Mouse (Mus musculus): ENCODE measurements at regions not wholly inside any gene's neighbourhood (a gene's known extent, or its start where the extent isn't known, plus 50 kb on each side); places are given as distances from the start of the nearest gene placed in this dataset.
"Not testable (repeated sequence)": the region's sequence is repeated elsewhere in the genome, so short reads cannot be mapped to it uniquely, and the experiment has no call there.

- H3K4me2 ChIP-seq (replicated peaks; ENCODE audit: low read depth, low read length), result no peak overlapping the region
- no peak overlapping the region for H3K4me3 ChIP-seq (ENCODE audit: low read depth, low read length)
- no peaks in the 10 kb centered on the region for H3K9me3 ChIP-seq (ENCODE audit: control insufficient read depth, low read depth, low read length)
- no peak for ATAC-seq (ENCODE audit: insufficient number of reproducible peaks, insufficient read depth, low FRiP score, low read depth)
- no peaks in the 10 kb centered on the region for H3K4me1 ChIP-seq (ENCODE audit: control insufficient read depth, insufficient read depth, low read length)
- no peaks in the 10 kb centered on the region for H3K27me3 ChIP-seq (ENCODE audit: control insufficient read depth, insufficient read depth, low read length)
- no peaks in the 10 kb centered on the region for H3K36me3 ChIP-seq (ENCODE audit: control insufficient read depth, insufficient read depth, low read length)
- H3K27ac ChIP-seq (ENCODE audit: low read length), result no peak overlapping the region
- no peak overlapping the region for H3K9ac ChIP-seq (replicated peaks; ENCODE audit: low read depth, low read length)
- 89% methylated on average over 2 of the region's 2 CpGs for WGBS
Observed at GRCm38 (mm10) chr8:102064137-102064536, 721.3 kb downstream of the Cdh11 start.

DNA sequence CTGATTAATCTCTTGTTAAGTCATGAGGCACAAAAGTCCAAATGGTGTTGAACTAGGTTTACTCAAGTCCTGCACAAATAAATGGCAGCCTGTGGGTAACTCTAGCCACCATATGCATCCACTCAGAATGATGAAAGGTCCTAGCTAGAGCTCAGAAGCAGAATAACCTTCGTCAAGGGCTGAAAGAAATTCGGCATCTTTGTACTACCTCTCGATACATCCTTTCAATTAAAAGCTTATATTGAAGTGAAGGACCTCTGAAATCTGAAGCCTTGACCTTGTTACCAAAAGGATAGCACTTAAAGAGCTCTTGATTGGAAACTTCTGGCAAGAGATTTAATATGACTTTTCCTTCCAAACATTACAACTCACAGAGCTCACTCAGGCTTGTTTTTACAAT is 732.0 kb downstream of the Cdh11 start:
- no peaks in the 10 kb centered on the region for H3K27me3 ChIP-seq (ENCODE audit: control insufficient read depth, insufficient read depth, low read length)
- no peak overlapping the region for H3K9ac ChIP-seq (replicated peaks; ENCODE audit: low read depth, low read length)
- no peaks in the 10 kb centered on the region for H3K4me1 ChIP-seq (ENCODE audit: control insufficient read depth, insufficient read depth, low read length)
- no peak overlapping the region for H3K27ac ChIP-seq (ENCODE audit: low read length)
- H3K36me3 ChIP-seq (ENCODE audit: control insufficient read depth, insufficient read depth, low read length), result no peaks in the 10 kb centered on the region
- no peak for ATAC-seq (ENCODE audit: insufficient number of reproducible peaks, insufficient read depth, low FRiP score, low read depth)
- no peak overlapping the region for H3K4me2 ChIP-seq (replicated peaks; ENCODE audit: low read depth, low read length)
- H3K4me3 ChIP-seq (ENCODE audit: low read depth, low read length), result no peak overlapping the region
- no peaks in the 10 kb centered on the region for H3K9me3 ChIP-seq (ENCODE audit: control insufficient read depth, low read depth, low read length)
- WGBS, result 54% methylated on average over 3 of the region's 3 CpGs

DNA sequence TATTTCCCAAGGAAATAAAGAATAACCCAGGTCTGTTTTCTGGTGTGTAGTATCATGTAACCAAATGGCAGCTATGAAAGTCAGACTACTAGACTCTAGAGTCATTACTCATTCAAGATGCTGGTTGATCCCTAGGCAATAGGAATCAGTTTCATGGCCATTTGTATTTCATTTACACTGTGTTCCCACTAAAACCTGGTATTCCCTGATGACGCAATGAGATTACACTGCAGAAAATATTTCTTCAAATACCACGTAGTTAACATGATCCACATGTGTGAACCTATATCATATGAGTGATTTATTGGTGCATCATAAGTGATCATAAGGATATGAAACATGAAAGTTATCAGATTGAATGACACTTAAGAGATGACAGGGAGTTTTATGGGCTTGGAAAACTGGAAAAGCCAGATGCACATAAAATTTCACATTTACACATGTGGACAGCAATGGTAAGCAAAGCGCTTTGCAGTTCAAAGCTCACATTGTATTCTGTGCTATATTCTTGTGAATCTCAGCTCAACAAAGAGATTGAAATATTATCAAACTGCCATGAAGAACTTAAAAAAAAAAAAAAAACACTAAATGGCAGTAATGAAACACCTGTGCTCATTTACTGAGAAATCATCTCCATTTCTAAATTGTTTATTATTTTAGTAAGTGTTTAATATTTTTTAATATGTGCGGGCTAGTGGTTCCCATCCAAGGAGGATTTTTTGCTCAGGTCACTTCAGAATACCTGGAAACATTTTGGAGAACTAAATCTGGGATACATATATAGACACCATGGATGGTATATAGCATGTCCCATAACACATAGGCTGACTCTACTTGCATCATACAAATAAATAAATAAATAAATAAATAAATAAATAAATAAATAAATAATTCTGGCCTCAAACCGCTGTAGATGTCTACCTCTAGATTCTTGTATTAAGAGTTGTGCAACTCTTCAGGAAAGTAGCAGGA is 758.2 kb downstream of the Cdh11 start:
- WGBS, result 85% methylated on average over 5 of the region's 5 CpGs
- Histone ChIP-seq H3K4me3 (ENCODE audit: low read depth, low read length) (no peak overlapping the region), H3K9me3 (ENCODE audit: control insufficient read depth, low read depth, low read length) (no peaks in the 10 kb centered on the region), H3K4me2 (replicated peaks; ENCODE audit: low read depth, low read length) (no peak overlapping the region), H3K27me3 (ENCODE audit: control insufficient read depth, insufficient read depth, low read length) (no peaks in the 10 kb centered on the region), H3K27ac (ENCODE audit: low read length) (no peak overlapping the region), H3K9ac (replicated peaks; ENCODE audit: low read depth, low read length) (no peak overlapping the region), H3K4me1 (ENCODE audit: control insufficient read depth, insufficient read depth, low read length) (no peaks in the 10 kb centered on the region), H3K36me3 (ENCODE audit: control insufficient read depth, insufficient read depth, low read length) (no peaks in the 10 kb centered on the region)
- no peak for ATAC-seq (ENCODE audit: insufficient number of reproducible peaks, insufficient read depth, low FRiP score, low read depth)

GRCm38 (mm10) chr8:102024472-102024871 is 761.0 kb downstream of the Cdh11 start:
- Histone ChIP-seq H3K9me3 (ENCODE audit: control insufficient read depth, low read depth, low read length) (no peaks in the 10 kb centered on the region), H3K36me3 (ENCODE audit: control insufficient read depth, insufficient read depth, low read length) (no peaks in the 10 kb centered on the region), H3K27me3 (ENCODE audit: control insufficient read depth, insufficient read depth, low read length) (no peaks in the 10 kb centered on the region), H3K4me3 (ENCODE audit: low read depth, low read length) (no peak overlapping the region), H3K4me2 (replicated peaks; ENCODE audit: low read depth, low read length) (no peak overlapping the region), H3K27ac (ENCODE audit: low read length) (no peak overlapping the region), H3K9ac (replicated peaks; ENCODE audit: low read depth, low read length) (no peak overlapping the region), H3K4me1 (ENCODE audit: control insufficient read depth, insufficient read depth, low read length) (no peaks in the 10 kb centered on the region)
- WGBS, result 79% methylated on average over 1 of the region's 1 CpGs
- ATAC-seq (ENCODE audit: insufficient number of reproducible peaks, insufficient read depth, low FRiP score, low read depth), result no peak

DNA sequence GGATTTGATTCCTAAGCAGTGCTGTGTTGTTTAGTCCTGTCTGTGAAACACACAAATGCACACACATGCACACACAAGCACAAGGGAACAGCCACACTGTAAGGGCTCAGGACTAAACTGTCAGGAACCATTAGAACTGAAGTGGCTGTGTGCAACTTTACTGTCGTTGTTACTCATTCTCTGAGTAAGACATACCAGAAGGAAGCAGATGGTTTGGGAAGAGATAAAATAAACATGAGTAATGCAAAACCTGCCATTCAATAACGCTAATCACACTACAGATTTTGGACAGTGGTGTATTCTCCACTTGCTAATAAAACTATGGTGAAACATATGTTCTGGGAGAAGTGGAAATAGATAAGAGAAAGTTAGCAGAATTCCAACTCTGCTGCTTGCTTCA is 767.7 kb downstream of the Cdh11 start:
- Histone ChIP-seq H3K4me2 (replicated peaks; ENCODE audit: low read depth, low read length) (no peak overlapping the region), H3K36me3 (ENCODE audit: control insufficient read depth, insufficient read depth, low read length) (no peaks in the 10 kb centered on the region), H3K4me1 (ENCODE audit: control insufficient read depth, insufficient read depth, low read length) (no peaks in the 10 kb centered on the region), H3K4me3 (ENCODE audit: low read depth, low read length) (no peak overlapping the region), H3K9me3 (ENCODE audit: control insufficient read depth, low read depth, low read length) (no peaks in the 10 kb centered on the region), H3K9ac (replicated peaks; ENCODE audit: low read depth, low read length) (no peak overlapping the region), H3K27ac (ENCODE audit: low read length) (no peak overlapping the region), H3K27me3 (ENCODE audit: control insufficient read depth, insufficient read depth, low read length) (no peaks in the 10 kb centered on the region)
- 40% methylated on average over 2 of the region's 2 CpGs for WGBS
- ATAC-seq (ENCODE audit: insufficient number of reproducible peaks, insufficient read depth, low FRiP score, low read depth), result no peak

DNA sequence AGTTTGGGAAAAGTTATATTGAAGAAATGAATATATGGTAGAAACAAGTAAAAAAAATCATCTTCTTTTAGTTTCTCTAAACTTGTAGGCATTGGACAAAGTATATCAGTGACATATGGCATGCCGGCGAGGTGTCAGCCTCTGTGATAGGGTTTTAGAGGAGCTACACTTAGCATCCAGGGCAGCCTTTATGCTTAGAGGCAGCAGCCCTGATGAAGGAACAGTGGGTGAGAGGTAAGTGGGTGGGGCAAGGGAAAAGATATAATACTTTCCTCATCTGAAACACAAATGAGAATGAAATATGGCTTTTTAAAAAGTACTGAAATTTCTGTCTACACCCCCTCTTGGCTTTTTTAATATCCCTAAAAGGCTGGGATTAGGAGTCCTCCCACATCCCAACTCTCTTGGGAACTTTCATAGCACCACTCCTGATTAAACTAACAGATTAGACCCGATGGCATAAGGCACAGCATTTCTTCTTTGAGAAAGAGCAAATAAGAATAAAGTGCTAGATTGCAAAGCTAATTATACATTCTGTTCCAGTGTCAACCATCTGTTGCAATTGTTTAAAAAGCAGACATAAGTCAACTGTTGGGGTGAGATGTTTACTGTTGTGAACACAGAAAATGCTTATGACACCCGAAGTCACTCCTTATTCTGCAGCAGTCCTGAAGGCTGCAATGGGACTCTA is 785.0 kb downstream of the Cdh11 start:
- no peaks in the 10 kb centered on the region for H3K4me1 ChIP-seq (ENCODE audit: control insufficient read depth, insufficient read depth, low read length)
- 76% methylated on average over 4 of the region's 4 CpGs for WGBS
- no peaks in the 10 kb centered on the region for H3K36me3 ChIP-seq (ENCODE audit: control insufficient read depth, insufficient read depth, low read length)
- H3K9ac ChIP-seq (replicated peaks; ENCODE audit: low read depth, low read length), result no peak overlapping the region
- H3K27me3 ChIP-seq (ENCODE audit: control insufficient read depth, insufficient read depth, low read length), result no peaks in the 10 kb centered on the region
- no peak overlapping the region for H3K4me3 ChIP-seq (ENCODE audit: low read depth, low read length)
- no peak overlapping the region for H3K4me2 ChIP-seq (replicated peaks; ENCODE audit: low read depth, low read length)
- no peak for ATAC-seq (ENCODE audit: insufficient number of reproducible peaks, insufficient read depth, low FRiP score, low read depth)
- H3K9me3 ChIP-seq (ENCODE audit: control insufficient read depth, low read depth, low read length), result no peaks in the 10 kb centered on the region
- no peak overlapping the region for H3K27ac ChIP-seq (ENCODE audit: low read length)

- not testable (repeated sequence) for H3K4me3 ChIP-seq (ENCODE audit: low read depth, low read length); H3K36me3 ChIP-seq (ENCODE audit: control insufficient read depth, insufficient read depth, low read length); H3K4me1 ChIP-seq (ENCODE audit: control insufficient read depth, insufficient read depth, low read length); H3K9me3 ChIP-seq (ENCODE audit: control insufficient read depth, low read depth, low read length); ATAC-seq (ENCODE audit: insufficient number of reproducible peaks, insufficient read depth, low FRiP score, low read depth); H3K9ac ChIP-seq (replicated peaks; ENCODE audit: low read depth, low read length); H3K27ac ChIP-seq (ENCODE audit: low read length); H3K27me3 ChIP-seq (ENCODE audit: control insufficient read depth, insufficient read depth, low read length); H3K4me2 ChIP-seq (replicated peaks; ENCODE audit: low read depth, low read length)
- WGBS, result 87% methylated on average over 2 of the region's 2 CpGs
Observed at GRCm38 (mm10) chr8:101996761-101997160, 788.7 kb downstream of the Cdh11 start.

- 80% methylated on average over 2 of the region's 2 CpGs for WGBS
- H3K27me3 ChIP-seq (ENCODE audit: control insufficient read depth, insufficient read depth, low read length), result no peaks in the 10 kb centered on the region
Observed at GRCm38 (mm10) chr8:101956832-101957231, 828.6 kb downstream of the Cdh11 start.

More at GRCm38 (mm10) chr8:101956832-101957231, 828.6 kb downstream of the Cdh11 start:
- H3K4me2 ChIP-seq (replicated peaks; ENCODE audit: low read depth, low read length), result no peak overlapping the region
- H3K9me3 ChIP-seq (ENCODE audit: control insufficient read depth, low read depth, low read length), result no peaks in the 10 kb centered on the region
- no peak for ATAC-seq (ENCODE audit: insufficient number of reproducible peaks, insufficient read depth, low FRiP score, low read depth)
- H3K4me3 ChIP-seq (ENCODE audit: low read depth, low read length), result no peak overlapping the region
- no peaks in the 10 kb centered on the region for H3K4me1 ChIP-seq (ENCODE audit: control insufficient read depth, insufficient read depth, low read length)
- H3K36me3 ChIP-seq (ENCODE audit: control insufficient read depth, insufficient read depth, low read length), result no peaks in the 10 kb centered on the region
- no peak overlapping the region for H3K27ac ChIP-seq (ENCODE audit: low read length)
- H3K9ac ChIP-seq (replicated peaks; ENCODE audit: low read depth, low read length), result no peak overlapping the region
